Mouse (Mus musculus): Measurements from ENCODE around the gene Skap1. TPM values are rescaled to one million over a fixed set of nuclear protein-coding genes. Genes with fewer than 3 reads are reported as not detected.

Gene Skap1
- polyA plus RNA-seq, 1 experiment from 2014 or later: 1.8 TPM

- WGBS: 77% methylated on average over 7 of the region's 7 CpGs
These were observed 173.5 kb downstream of the Skap1 start for GRCm38 (mm10) chr11:96637927-96638326.

GRCm38 (mm10) chr11:96639805-96640204, 175.4 kb downstream of the Skap1 start:
- Histone ChIP-seq H3K4me2 (ENCODE audit: low read depth) (no peak overlapping the region), H3K36me3 (ENCODE audit: control insufficient read depth, insufficient read depth, low read length) (no peaks in the 10 kb centered on the region), H3K4me3 (ENCODE audit: low read depth, low read length) (no peak overlapping the region), H3K9ac (ENCODE audit: low read length) (no peak overlapping the region), H3K9me3 (ENCODE audit: control insufficient read depth, low read length) (no peaks in the 10 kb centered on the region), H3K4me1 (ENCODE audit: control insufficient read depth, insufficient read depth, low read length) (peaks cover 29% of the 10 kb centered on the region), H3K27ac (ENCODE audit: low read depth, low read length) (no peak overlapping the region), H3K27me3 (ENCODE audit: control insufficient read depth, insufficient read depth, low read length) (no peaks in the 10 kb centered on the region)
- ATAC-seq (ENCODE audit: insufficient read depth, low FRiP score, low TSS enrichment) (no peak), DNase-seq (ENCODE audit: low spot score) (no peak)
- WGBS: 77% methylated on average over 5 of the region's 5 CpGs

More at GRCm38 (mm10) chr11:96637927-96638326, 173.5 kb downstream of the Skap1 start:
- DNase-seq (ENCODE audit: low spot score): no peak
- no peak for ATAC-seq (ENCODE audit: insufficient read depth, low FRiP score, low TSS enrichment)
- Histone ChIP-seq H3K4me3 (ENCODE audit: low read depth, low read length) (no peak overlapping the region), H3K4me2 (ENCODE audit: low read depth) (no peak overlapping the region), H3K9me3 (ENCODE audit: control insufficient read depth, low read length) (no peaks in the 10 kb centered on the region), H3K27ac (ENCODE audit: low read depth, low read length) (no peak overlapping the region), H3K36me3 (ENCODE audit: control insufficient read depth, insufficient read depth, low read length) (no peaks in the 10 kb centered on the region), H3K9ac (ENCODE audit: low read length) (no peak overlapping the region), H3K4me1 (ENCODE audit: control insufficient read depth, insufficient read depth, low read length) (peaks cover 10% of the 10 kb centered on the region), H3K27me3 (ENCODE audit: control insufficient read depth, insufficient read depth, low read length) (no peaks in the 10 kb centered on the region)

GRCm38 (mm10) chr11:96642173-96643140, 178.1 kb downstream of the Skap1 start:
- Histone ChIP-seq H3K27ac (ENCODE audit: low read depth, low read length) (peak overlapping the region; percentile 60; the same call in 1 of the 2 replicates), H3K9ac (ENCODE audit: low read length) (no peak overlapping the region), H3K9me3 (ENCODE audit: control insufficient read depth, low read length) (no peaks in the 10 kb centered on the region), H3K27me3 (ENCODE audit: control insufficient read depth, insufficient read depth, low read length) (no peaks in the 10 kb centered on the region), H3K4me2 (ENCODE audit: low read depth) (no peak overlapping the region), H3K4me1 (ENCODE audit: control insufficient read depth, insufficient read depth, low read length) (peaks cover 45% of the 10 kb centered on the region), H3K36me3 (ENCODE audit: control insufficient read depth, insufficient read depth, low read length) (no peaks in the 10 kb centered on the region), H3K4me3 (ENCODE audit: low read depth, low read length) (no peak overlapping the region)
- ATAC-seq (ENCODE audit: insufficient read depth, low FRiP score, low TSS enrichment) (no peak), DNase-seq (ENCODE audit: low spot score) (no peak)
- 31% methylated on average over 17 of the region's 17 CpGs for WGBS

- Histone ChIP-seq H3K4me3 (ENCODE audit: low read depth, low read length) (no peak overlapping the region), H3K4me2 (ENCODE audit: low read depth) (peak overlapping the region; percentile 3; the same call in 1 of the 2 replicates), H3K9me3 (ENCODE audit: control insufficient read depth, low read length) (no peaks in the 10 kb centered on the region), H3K27me3 (ENCODE audit: control insufficient read depth, insufficient read depth, low read length) (no peaks in the 10 kb centered on the region), H3K9ac (ENCODE audit: low read length) (no peak overlapping the region), H3K27ac (ENCODE audit: low read depth, low read length) (peak overlapping the region; percentile 85), H3K36me3 (ENCODE audit: control insufficient read depth, insufficient read depth, low read length) (no peaks in the 10 kb centered on the region), H3K4me1 (ENCODE audit: control insufficient read depth, insufficient read depth, low read length) (peaks cover 45% of the 10 kb centered on the region)
- DNase-seq (ENCODE audit: low spot score) (peak; percentile 22), ATAC-seq (ENCODE audit: insufficient read depth, low FRiP score, low TSS enrichment) (no peak)
- 19% methylated on average over 7 of the region's 7 CpGs for WGBS
These were observed 180.6 kb downstream of the Skap1 start for GRCm38 (mm10) chr11:96644969-96645368.

- ATAC-seq (ENCODE audit: insufficient read depth, low FRiP score, low TSS enrichment): peak; percentile 52
- H3K36me3 ChIP-seq (ENCODE audit: control insufficient read depth, insufficient read depth, low read length): no peaks in the 10 kb centered on the region
These were observed 181.2 kb downstream of the Skap1 start for GRCm38 (mm10) chr11:96645538-96646037.

GRCm38 (mm10) chr11:96651848-96652247, 187.5 kb downstream of the Skap1 start:
- no peak overlapping the region for H3K4me3 ChIP-seq (ENCODE audit: low read depth, low read length)
- H3K27me3 ChIP-seq (ENCODE audit: control insufficient read depth, insufficient read depth, low read length): no peaks in the 10 kb centered on the region
- H3K9me3 ChIP-seq (ENCODE audit: control insufficient read depth, low read length): no peaks in the 10 kb centered on the region
- ATAC-seq (ENCODE audit: insufficient read depth, low FRiP score, low TSS enrichment) (no peak), DNase-seq (ENCODE audit: low spot score) (no peak)
- no peaks in the 10 kb centered on the region for H3K36me3 ChIP-seq (ENCODE audit: control insufficient read depth, insufficient read depth, low read length)
- 91% methylated on average over 9 of the region's 9 CpGs for WGBS
- no peak overlapping the region for H3K27ac ChIP-seq (ENCODE audit: low read depth, low read length)
- H3K9ac ChIP-seq (ENCODE audit: low read length): no peak overlapping the region
- H3K4me1 ChIP-seq (ENCODE audit: control insufficient read depth, insufficient read depth, low read length): no peaks in the 10 kb centered on the region; the same call in none of the 2 replicates
- H3K4me2 ChIP-seq (ENCODE audit: low read depth): no peak overlapping the region

More at GRCm38 (mm10) chr11:96645538-96646037, 181.2 kb downstream of the Skap1 start:
- Histone ChIP-seq H3K27ac (ENCODE audit: low read depth, low read length) (peak overlapping the region; percentile 85), H3K4me2 (ENCODE audit: low read depth) (peak overlapping the region; percentile 6; the same call in 1 of the 2 replicates), H3K27me3 (ENCODE audit: control insufficient read depth, insufficient read depth, low read length) (no peaks in the 10 kb centered on the region), H3K4me1 (ENCODE audit: control insufficient read depth, insufficient read depth, low read length) (peaks cover 45% of the 10 kb centered on the region), H3K9ac (ENCODE audit: low read length) (no peak overlapping the region), H3K4me3 (ENCODE audit: low read depth, low read length) (no peak overlapping the region), H3K9me3 (ENCODE audit: control insufficient read depth, low read length) (no peaks in the 10 kb centered on the region)
- DNase-seq (ENCODE audit: low spot score): peak; percentile 87
- 14% methylated on average over 10 of the region's 10 CpGs for WGBS

GRCm38 (mm10) chr11:96653867-96654266, 189.5 kb downstream of the Skap1 start:
- Histone ChIP-seq H3K9me3 (ENCODE audit: control insufficient read depth, low read length) (no peaks in the 10 kb centered on the region), H3K4me1 (ENCODE audit: control insufficient read depth, insufficient read depth, low read length) (no peaks in the 10 kb centered on the region), H3K27ac (ENCODE audit: low read depth, low read length) (no peak overlapping the region), H3K4me2 (ENCODE audit: low read depth) (no peak overlapping the region), H3K4me3 (ENCODE audit: low read depth, low read length) (no peak overlapping the region), H3K9ac (ENCODE audit: low read length) (no peak overlapping the region), H3K36me3 (ENCODE audit: control insufficient read depth, insufficient read depth, low read length) (no peaks in the 10 kb centered on the region), H3K27me3 (ENCODE audit: control insufficient read depth, insufficient read depth, low read length) (no peaks in the 10 kb centered on the region)
- DNase-seq (ENCODE audit: low spot score) (no peak), ATAC-seq (ENCODE audit: insufficient read depth, low FRiP score, low TSS enrichment) (no peak)
- WGBS: 90% methylated on average over 8 of the region's 8 CpGs

GRCm38 (mm10) chr11:96658420-96658819, 194.0 kb downstream of the Skap1 start:
- Histone ChIP-seq H3K27ac (ENCODE audit: low read depth, low read length) (no peak overlapping the region), H3K4me1 (ENCODE audit: control insufficient read depth, insufficient read depth, low read length) (no peaks in the 10 kb centered on the region), H3K27me3 (ENCODE audit: control insufficient read depth, insufficient read depth, low read length) (no peaks in the 10 kb centered on the region), H3K4me3 (ENCODE audit: low read depth, low read length) (no peak overlapping the region), H3K4me2 (ENCODE audit: low read depth) (no peak overlapping the region), H3K9me3 (ENCODE audit: control insufficient read depth, low read length) (no peaks in the 10 kb centered on the region), H3K36me3 (ENCODE audit: control insufficient read depth, insufficient read depth, low read length) (no peaks in the 10 kb centered on the region), H3K9ac (ENCODE audit: low read length) (no peak overlapping the region)
- 86% methylated on average over 1 of the region's 1 CpGs for WGBS
- ATAC-seq (ENCODE audit: insufficient read depth, low FRiP score, low TSS enrichment) (no peak), DNase-seq (ENCODE audit: low spot score) (no peak)
